17 mouse cellular contexts compared by ENCODE assay signal in the genomic region with DNA sequence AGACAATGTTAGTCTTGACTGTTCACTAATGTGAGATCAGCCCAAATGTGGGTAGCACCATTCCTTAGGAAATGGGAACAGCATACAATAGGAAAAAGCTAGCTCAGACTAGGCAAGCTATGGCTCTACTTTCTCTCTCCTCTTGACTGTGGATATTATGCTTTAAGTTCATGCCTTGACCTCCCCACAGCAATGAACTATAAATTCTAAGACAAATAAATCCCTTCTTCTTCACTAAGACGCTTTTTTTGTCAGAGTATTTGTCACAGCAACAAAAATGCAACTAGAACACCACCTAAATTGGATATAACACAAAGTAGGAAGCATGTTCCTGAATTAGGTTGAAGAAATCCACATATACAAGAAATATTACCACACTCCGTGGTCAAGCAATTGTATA. TPM values are rescaled to one million over a fixed set of nuclear protein-coding genes. Genes with fewer than 3 reads are reported as not detected.
DNase-seq lines count a peak whose midpoint lies in the region; ATAC-seq and TF ChIP-seq lines count a peak whose summit lies in the region.
"Had no signal": no experiment of that assay in that cellular context is flagged by ENCODE, and none has a peak within 500 bp of the region (broad histone marks: within the 10 kb centered on the region; RNA-seq: fewer than 3 reads in every experiment).

A gene (minus strand): TSS at position 101 of the 400 bp plus-strand sequence.

- H3K9ac ChIP-seq in liver, adult 2 months (ENCODE audit: low read depth, low read length) = no peak within 1 kb of the TSS
- H3K9ac ChIP-seq in midbrain, embryonic 14.5 days (replicated peaks; ENCODE audit: low read length) = no peak within 1 kb of the TSS
- H3K9ac ChIP-seq: limb, embryonic 13.5 days; stomach, embryonic 15.5 days had no signal

- TF ChIP-seq CTCF in liver, adult 2 months (IDR thresholded peaks at IDR 0.05; ENCODE audit: low read depth, low read length) = no peak

- H3K36me3 ChIP-seq in liver, adult 2 months (ENCODE audit: control insufficient read depth, insufficient read depth, low read length) = peaks cover 21% of the 10 kb centered on the region
- peaks cover 29% of the 10 kb centered on the region for H3K36me3 ChIP-seq in midbrain, embryonic 14.5 days (ENCODE audit: control insufficient read depth, insufficient read depth, low read length)

- no peaks in the 10 kb centered on the region for H3K4me1 ChIP-seq in liver, adult 2 months (ENCODE audit: control insufficient read depth, insufficient read depth, low read length)
- no peaks in the 10 kb centered on the region for H3K4me1 ChIP-seq in brown adipose tissue, adult 24 weeks (ENCODE audit: control insufficient read depth, insufficient read depth, insufficient read length, low read length)
- no peaks in the 10 kb centered on the region for H3K4me1 ChIP-seq in midbrain, embryonic 14.5 days (ENCODE audit: control insufficient read depth, insufficient read depth, low read length)
- H3K4me1 ChIP-seq: limb, embryonic 13.5 days; stomach, embryonic 15.5 days had no signal

- H3K27me3 ChIP-seq in liver, adult 2 months (ENCODE audit: control insufficient read depth, insufficient read depth, low read length) = no peaks in the 10 kb centered on the region
- no peaks in the 10 kb centered on the region for H3K27me3 ChIP-seq in midbrain, embryonic 14.5 days (ENCODE audit: control insufficient read depth, insufficient read depth, low read length)
- H3K27me3 ChIP-seq: limb, embryonic 13.5 days; stomach, embryonic 15.5 days had no signal

- no peak for TF ChIP-seq POLR2A in liver, adult 2 months (IDR thresholded peaks at IDR 0.05; ENCODE audit: extremely low read depth, insufficient read depth, low read length)

- no peak within 1 kb of the TSS for H3K4me2 ChIP-seq in midbrain, embryonic 14.5 days (ENCODE audit: low read length)
- H3K4me2 ChIP-seq: limb, embryonic 13.5 days; stomach, embryonic 15.5 days had no signal

- H3K27ac ChIP-seq in liver, adult 2 months (replicated peaks; ENCODE audit: insufficient read depth, low read depth, low read length) = no peak within 1 kb of the TSS
- H3K27ac ChIP-seq in brown adipose tissue, adult 24 weeks (replicated peaks; ENCODE audit: low read depth, low read length) = no peak within 1 kb of the TSS
- H3K27ac ChIP-seq in midbrain, embryonic 14.5 days (replicated peaks; ENCODE audit: low read depth, low read length) = no peak within 1 kb of the TSS
- H3K27ac ChIP-seq: limb, embryonic 13.5 days; macrophage; stomach, embryonic 15.5 days had no signal

- no peak for ATAC-seq in midbrain, embryonic 14.5 days (ENCODE audit: low FRiP score, low TSS enrichment)
- ATAC-seq in cerebellum, adult (ENCODE audit: insufficient number of reproducible peaks, low FRiP score, low TSS enrichment) = no peak

- DNase-seq in gastrocnemius, adult 18-20 months (ENCODE audit: low spot score) = no peak
- DNase-seq in gastrocnemius, postnatal 4 days (ENCODE audit: low spot score in 2 of 2) = no peak
- DNase-seq in liver, adult 2 months (ENCODE audit: extremely low read depth, low read depth, low spot score) = no peak
- DNase-seq in liver = no peak
- DNase-seq in midbrain, embryonic 14.5 days = no peak
- DNase-seq in embryo, embryonic 9.5 days (ENCODE audit: extremely low spot score) = no peak
- DNase-seq: heart, adult 18-20 months; heart, postnatal 4 days; kidney, adult 9 months; right cerebral cortex, postnatal 14 days; thymus, postnatal 4 days had no signal

- no peak within 1 kb of the TSS for H3K4me3 ChIP-seq in liver, adult 2 months (ENCODE audit: insufficient read depth, low read depth, low read length)
- no peak within 1 kb of the TSS for H3K4me3 ChIP-seq in brown adipose tissue, adult 24 weeks (ENCODE audit: insufficient read depth, low read depth, low read length)
- H3K4me3 ChIP-seq in midbrain, embryonic 14.5 days (replicated peaks; ENCODE audit: low read depth, low read length) = no peak within 1 kb of the TSS
- H3K4me3 ChIP-seq: erythroblast, embryonic 14.5 days; limb, embryonic 13.5 days; stomach, embryonic 15.5 days had no signal

- WGBS in liver, adult 2 months = 94% methylated on average over 2 of the region's 2 CpGs
- WGBS in midbrain, embryonic 14.5 days = 98% methylated on average over 2 of the region's 2 CpGs

- H3K9me3 ChIP-seq in midbrain, embryonic 14.5 days (ENCODE audit: control insufficient read depth, low read length) = no peaks in the 10 kb centered on the region
- H3K9me3 ChIP-seq: limb, embryonic 13.5 days; stomach, embryonic 15.5 days had no signal

- H3K79me2 ChIP-seq in liver, adult 2 months (ENCODE audit: control insufficient read depth, insufficient read depth, low read length) = no peaks in the 10 kb centered on the region

RNA-seq across cellular contexts. Expression of the gene that starts here (rescaled TPM):
- total RNA-seq in gastrocnemius, adult 18-20 months (2021) = 10 to 100 TPM; 23.0 to 47.6 TPM
- under 1 TPM; 0.41 to 0.81 TPM for total RNA-seq in gastrocnemius, postnatal 4 days (2021)
- total RNA-seq in liver, adult 2 months (2014; rRNA removed) = 312 and 348 TPM in 2 replicates
- 41.5 and 71.9 TPM in 2 replicates for polyA plus RNA-seq in liver, adult 2 months (2012; rRNA removed)
- 260 and 343 TPM in 2 replicates for polyA plus RNA-seq in brown adipose tissue, adult 24 weeks (2012; ENCODE audit: insufficient read depth, insufficient read length, missing spikeins)
- 29.2 TPM in 2 replicates for polyA plus RNA-seq in midbrain, embryonic 14.5 days (2014; fragmentation: Nextera tagmentation; extraction: Ambion mirVana)
- polyA plus RNA-seq: erythroblast, embryonic 14.5 days had no signal

Comparison
In these comparisons a context has a peak if more than half of its experiments do, and no peak if none do; other contexts are left out.
1. RNA of the gene that starts here (total RNA-seq): 312 to 348 TPM in liver, adult 2 months and 23.0 to 47.6 TPM in gastrocnemius, adult 18-20 months; 0.41 to 0.81 TPM in gastrocnemius, postnatal 4 days; every median in the first group is over 10 times any median in the second.